Mouse (Mus musculus): ENCODE results near the gene Atcay. TPM values are rescaled to one million over a fixed set of nuclear protein-coding genes. Genes with fewer than 3 reads are reported as not detected.
A peak's percentile ranks its signal among the peaks of the same experiment; 100 is the strongest.

Atcay gene
- total and polyA plus RNA-seq, 3 experiments: 0.19 to 0.33 TPM; not detected in 1

- peaks cover 0 to 6% of the 10 kb centered on the region in 2 experiments; a peak in 1 of 4 replicates for H3K27me3 ChIP-seq (ENCODE audit: control insufficient read depth in 1 of 2, insufficient read depth in 2 of 2, low read length in 2 of 2)
- peaks cover 0 to 2% of the 10 kb centered on the region in 2 experiments; a peak in 1 of 4 replicates for H3K36me3 ChIP-seq (ENCODE audit: control insufficient read depth in 1 of 2, insufficient read depth in 2 of 2, low read length in 2 of 2)
- no peak overlapping the region for H3K27ac ChIP-seq (ENCODE audit: control insufficient read depth, low read depth, low read length)
- H3K9ac ChIP-seq (ENCODE audit: control insufficient read depth, low read depth, low read length, poor library complexity, severe bottlenecking): no peak overlapping the region
- DNase-seq (ENCODE audit: low read depth, low spot score): peak; percentile 85
- TF ChIP-seq ZC3H11A (IDR thresholded peaks at IDR 0.05; ENCODE audit: low read depth, low read length) (no peak), BHLHE40 (IDR thresholded peaks at IDR 0.05; ENCODE audit: borderline replicate concordance, low read depth, low read length) (no peak), ETS1 (IDR thresholded peaks at IDR 0.05; ENCODE audit: low read depth, low read length) (0 out of 2 replicates have a peak, but pooled peaks have one; percentile 25), ELF1 (IDR thresholded peaks at IDR 0.05; ENCODE audit: low read depth, low read length) (no peak), GABPA (IDR thresholded peaks at IDR 0.05; ENCODE audit: low read depth, low read length) (no peak), CHD1 (IDR thresholded peaks at IDR 0.05; ENCODE audit: low read depth, low read length) (no peak), GATA1 (IDR thresholded peaks at IDR 0.05; ENCODE audit: low read depth, low read length) (no peak), JUND (IDR thresholded peaks at IDR 0.05; ENCODE audit: low read depth, low read length) (no peak), MAFK (IDR thresholded peaks at IDR 0.05; ENCODE audit: borderline replicate concordance, low read depth, low read length) (no peak), UBTF (IDR thresholded peaks at IDR 0.05; ENCODE audit: borderline replicate concordance, insufficient read depth, low read depth, low read length) (no peak), ZMIZ1 (IDR thresholded peaks at IDR 0.05; ENCODE audit: low read depth, low read length) (no peak), TCF12 (IDR thresholded peaks at IDR 0.05; ENCODE audit: low read depth, low read length) (no peak), MEF2A (IDR thresholded peaks at IDR 0.05; ENCODE audit: extremely low read depth, insufficient replicate concordance, low read depth, low read length, poor library complexity, severe bottlenecking) (no peak), MXI1 (IDR thresholded peaks at IDR 0.05; ENCODE audit: low read depth, low read length) (no peak), TAL1 (IDR thresholded peaks at IDR 0.05; ENCODE audit: low read length) (no peak), MYC (IDR thresholded peaks at IDR 0.05; ENCODE audit: low read depth, low read length) (no peak), CHD2 (IDR thresholded peaks at IDR 0.05; ENCODE audit: low read length) (no peak), HCFC1 (IDR thresholded peaks at IDR 0.05; ENCODE audit: low read depth, low read length) (no peak), MAZ (IDR thresholded peaks at IDR 0.05; ENCODE audit: low read depth, low read length) (peak; percentile 67; the same call in 1 of the 2 replicates), POLR2A (IDR thresholded peaks at IDR 0.05; ENCODE audit: control insufficient read depth in 1 of 2, insufficient read depth in 1 of 2, low read depth in 1 of 2, low read length in 2 of 2, poor library complexity in 1 of 2) (no peak), POLR2AphosphoS2 (IDR thresholded peaks at IDR 0.05; ENCODE audit: low read length) (no peak), ZNF384 (IDR thresholded peaks at IDR 0.05; ENCODE audit: low read depth, low read length) (no peak), USF2 (IDR thresholded peaks at IDR 0.05; ENCODE audit: borderline replicate concordance in 1 of 2, insufficient read depth in 1 of 2, low read depth in 1 of 2, low read length in 2 of 2) (no peak), SIN3A (IDR thresholded peaks at IDR 0.05; ENCODE audit: low read length) (peak; percentile 46; the same call in 1 of the 2 replicates)
- no peaks in the 10 kb centered on the region for H3K79me2 ChIP-seq (ENCODE audit: control insufficient read depth, insufficient read depth, low read length, poor library complexity)
- H3K4me3 ChIP-seq (ENCODE audit: control insufficient read depth in 1 of 2, insufficient read depth in 1 of 2, low read depth in 2 of 2, low read length in 2 of 2): no peak overlapping the region
- peaks cover 4 to 9% of the 10 kb centered on the region in 2 experiments for H3K4me1 ChIP-seq (ENCODE audit: control insufficient read depth in 1 of 2, insufficient read depth in 2 of 2, low read length in 2 of 2)
- H3K9me3 ChIP-seq (replicated peaks; ENCODE audit: insufficient read depth, low read length): no peaks in the 10 kb centered on the region
Measured at GRCm38 (mm10) chr10:81221402-81222015, 9.1 kb downstream of the Atcay start.

All from MEL (cell line).